Mouse (Mus musculus): ENCODE data around the gene Olfm1. TPM values are rescaled to one million over a fixed set of nuclear protein-coding genes. Genes with fewer than 3 reads are reported as not detected.

Olfm1 gene
- polyA plus RNA-seq, 1 experiment from 2014 or later: 295 TPM

DNA sequence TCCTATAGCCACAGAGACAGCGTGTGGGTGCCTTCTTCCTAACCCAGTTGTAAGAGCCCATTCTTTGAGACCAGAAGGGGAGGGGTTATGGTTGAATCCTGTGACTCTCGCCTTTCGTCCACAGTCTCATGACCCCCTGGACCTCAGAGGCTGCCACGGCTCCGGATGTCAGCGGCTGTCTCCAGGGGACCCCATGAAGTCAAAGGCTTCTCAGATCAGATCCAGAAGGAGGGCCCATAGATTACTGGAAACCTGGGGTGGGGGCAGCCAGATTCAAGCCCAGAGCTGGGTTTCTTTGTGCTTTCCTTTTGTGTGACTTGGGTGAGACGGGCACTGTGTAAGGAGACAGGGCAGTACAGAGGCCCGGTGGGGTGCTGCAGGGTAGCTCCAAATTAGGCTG is 27.2 kb upstream of the Olfm1 start:
- WGBS: 52% methylated on average over 8 of the region's 8 CpGs
- no peaks in the 10 kb centered on the region for H3K9me3 ChIP-seq (ENCODE audit: control insufficient read depth, low read length)
- no peak overlapping the region for H3K9ac ChIP-seq (replicated peaks; ENCODE audit: low read length)
- no peak for ATAC-seq (ENCODE audit: low FRiP score, low TSS enrichment)
- H3K27me3 ChIP-seq (ENCODE audit: control insufficient read depth, insufficient read depth, low read length): no peaks in the 10 kb centered on the region
- DNase-seq: no peak
- no peak overlapping the region for H3K27ac ChIP-seq (replicated peaks; ENCODE audit: low read depth, low read length)
- H3K4me2 ChIP-seq (ENCODE audit: low read length): no peak overlapping the region
- H3K4me1 ChIP-seq (ENCODE audit: control insufficient read depth, insufficient read depth, low read length): peaks cover 10% of the 10 kb centered on the region
- no peaks in the 10 kb centered on the region for H3K36me3 ChIP-seq (ENCODE audit: control insufficient read depth, insufficient read depth, low read length)
- no peak overlapping the region for H3K4me3 ChIP-seq (replicated peaks; ENCODE audit: low read depth, low read length)

DNA sequence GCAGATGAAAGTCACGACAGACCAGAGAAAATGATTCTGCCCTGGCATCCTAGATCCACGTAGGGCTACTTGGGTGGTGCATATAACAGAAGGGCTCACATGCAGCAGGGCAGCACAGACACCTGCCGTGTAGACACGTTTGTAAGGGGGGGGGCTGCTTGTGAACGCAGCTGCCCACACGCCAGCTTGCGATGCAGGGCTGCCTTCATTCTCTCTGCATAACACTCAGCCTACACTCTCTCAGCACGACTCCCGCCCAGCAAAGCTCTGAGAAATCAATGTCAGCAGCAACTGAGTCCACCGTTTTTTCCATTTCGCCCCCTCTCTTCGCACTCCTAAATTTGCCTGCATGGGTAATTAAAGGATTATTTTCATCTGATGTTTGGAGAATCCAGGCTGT is 23.5 kb upstream of the Olfm1 start:
- H3K4me2 ChIP-seq (ENCODE audit: low read length): no peak overlapping the region
- H3K36me3 ChIP-seq (ENCODE audit: control insufficient read depth, insufficient read depth, low read length): no peaks in the 10 kb centered on the region
- 68% methylated on average over 12 of the region's 12 CpGs for WGBS
- no peaks in the 10 kb centered on the region for H3K27me3 ChIP-seq (ENCODE audit: control insufficient read depth, insufficient read depth, low read length)
- peaks cover 10% of the 10 kb centered on the region; the same call in 1 of the 2 replicates for H3K4me1 ChIP-seq (ENCODE audit: control insufficient read depth, insufficient read depth, low read length)
- ATAC-seq (ENCODE audit: low FRiP score, low TSS enrichment) (no peak), DNase-seq (peak; percentile 17)
- H3K27ac ChIP-seq (replicated peaks; ENCODE audit: low read depth, low read length): no peak overlapping the region; the same call in 1 of the 2 replicates
- H3K9me3 ChIP-seq (ENCODE audit: control insufficient read depth, low read length): no peaks in the 10 kb centered on the region
- no peak overlapping the region; the same call in 1 of the 2 replicates for H3K9ac ChIP-seq (replicated peaks; ENCODE audit: low read length)
- H3K4me3 ChIP-seq (replicated peaks; ENCODE audit: low read depth, low read length): no peak overlapping the region

DNA sequence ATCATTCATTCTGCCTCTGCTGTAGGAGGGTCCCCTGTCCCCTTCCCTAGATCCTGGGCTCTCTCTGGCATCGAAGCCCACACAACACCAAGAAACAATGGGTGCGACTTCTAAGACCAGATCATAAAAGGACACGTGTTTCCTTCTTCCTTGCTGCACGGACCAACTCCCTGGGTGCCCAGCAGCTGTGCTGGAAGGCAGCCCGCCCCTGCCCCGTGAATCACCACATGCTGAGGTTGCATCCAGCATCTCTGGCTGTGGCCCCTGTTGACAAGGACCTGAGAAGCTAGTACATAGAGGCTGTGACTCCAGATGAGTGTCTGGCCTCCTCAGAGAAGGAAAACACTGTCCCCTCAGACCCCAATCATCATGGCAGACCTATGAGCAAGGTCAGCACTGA is 20.8 kb upstream of the Olfm1 start:
- DNase-seq (no peak), ATAC-seq (ENCODE audit: low FRiP score, low TSS enrichment) (no peak)
- WGBS: 74% methylated on average over 6 of the region's 6 CpGs
- Histone ChIP-seq H3K9me3 (ENCODE audit: control insufficient read depth, low read length) (no peaks in the 10 kb centered on the region), H3K4me2 (ENCODE audit: low read length) (no peak overlapping the region), H3K36me3 (ENCODE audit: control insufficient read depth, insufficient read depth, low read length) (no peaks in the 10 kb centered on the region), H3K4me1 (ENCODE audit: control insufficient read depth, insufficient read depth, low read length) (0 out of 2 replicates have a peak, but pooled peaks cover 7% of the 10 kb centered on the region), H3K9ac (replicated peaks; ENCODE audit: low read length) (no peak overlapping the region), H3K27me3 (ENCODE audit: control insufficient read depth, insufficient read depth, low read length) (no peaks in the 10 kb centered on the region), H3K27ac (replicated peaks; ENCODE audit: low read depth, low read length) (no peak overlapping the region), H3K4me3 (replicated peaks; ENCODE audit: low read depth, low read length) (no peak overlapping the region)

DNA sequence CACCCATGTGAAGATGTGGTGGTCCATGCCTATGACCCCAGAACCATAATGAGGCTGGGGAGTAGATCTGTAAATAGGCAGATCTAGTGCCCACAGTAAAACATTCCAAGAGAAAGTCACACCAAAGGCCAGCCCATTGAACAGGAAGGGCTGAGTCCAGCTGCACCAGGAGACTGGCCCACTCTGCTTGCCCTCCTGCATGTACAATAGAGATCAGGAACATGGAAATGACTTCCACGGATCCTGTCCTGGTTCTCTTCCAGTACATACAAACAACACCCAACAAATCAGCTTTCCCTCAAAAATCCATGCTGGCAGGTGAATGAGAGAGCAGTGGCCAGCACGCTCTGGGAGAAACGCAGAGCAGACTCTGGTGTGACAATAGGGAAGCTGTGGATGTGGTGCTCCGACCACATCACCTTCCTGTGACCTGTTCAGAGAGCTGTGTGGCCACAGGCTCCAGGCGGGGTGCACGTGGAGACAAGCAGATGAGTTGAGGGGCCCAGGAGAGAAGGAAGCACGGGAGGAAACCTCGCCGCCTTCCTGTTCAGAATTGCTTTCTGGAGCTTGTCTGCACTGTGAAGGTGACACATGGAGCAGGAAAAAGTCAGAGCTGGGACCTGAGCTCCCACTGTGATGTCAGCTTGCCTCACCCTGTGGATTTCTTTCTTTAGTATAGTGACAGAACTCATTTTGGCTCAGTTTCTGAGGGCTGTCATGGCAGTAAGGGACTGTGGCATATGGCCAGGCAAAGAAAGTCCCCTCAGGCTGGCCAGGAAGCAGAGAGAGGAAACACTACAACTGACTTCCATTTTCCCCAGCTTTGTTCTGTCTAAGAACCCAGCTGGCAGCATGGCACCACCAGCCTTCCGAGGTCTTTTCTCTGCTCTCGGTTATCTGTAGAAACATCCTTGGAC is 19.3 kb upstream of the Olfm1 start:
- H3K4me1 ChIP-seq (ENCODE audit: control insufficient read depth, insufficient read depth, low read length): 0 out of 2 replicates have a peak, but pooled peaks cover 7% of the 10 kb centered on the region
- DNase-seq (no peak), ATAC-seq (ENCODE audit: low FRiP score, low TSS enrichment) (no peak)
- H3K27me3 ChIP-seq (ENCODE audit: control insufficient read depth, insufficient read depth, low read length): no peaks in the 10 kb centered on the region
- 83% methylated on average over 11 of the region's 11 CpGs for WGBS
- no peak overlapping the region for H3K9ac ChIP-seq (replicated peaks; ENCODE audit: low read length)
- H3K4me2 ChIP-seq (ENCODE audit: low read length): no peak overlapping the region
- H3K9me3 ChIP-seq (ENCODE audit: control insufficient read depth, low read length): no peaks in the 10 kb centered on the region
- no peak overlapping the region for H3K4me3 ChIP-seq (replicated peaks; ENCODE audit: low read depth, low read length)
- no peaks in the 10 kb centered on the region for H3K36me3 ChIP-seq (ENCODE audit: control insufficient read depth, insufficient read depth, low read length)
- H3K27ac ChIP-seq (replicated peaks; ENCODE audit: low read depth, low read length): no peak overlapping the region

GRCm38 (mm10) chr2:28174441-28174840 is 18.4 kb upstream of the Olfm1 start:
- WGBS: 74% methylated on average over 3 of the region's 3 CpGs
- 0 out of 2 replicates have a peak, but pooled peaks cover 1% of the 10 kb centered on the region for H3K4me1 ChIP-seq (ENCODE audit: control insufficient read depth, insufficient read depth, low read length)
- H3K36me3 ChIP-seq (ENCODE audit: control insufficient read depth, insufficient read depth, low read length): no peaks in the 10 kb centered on the region
- H3K27me3 ChIP-seq (ENCODE audit: control insufficient read depth, insufficient read depth, low read length): no peaks in the 10 kb centered on the region
- no peak for ATAC-seq (ENCODE audit: low FRiP score, low TSS enrichment)
- DNase-seq: no peak
- H3K9me3 ChIP-seq (ENCODE audit: control insufficient read depth, low read length): no peaks in the 10 kb centered on the region
- H3K9ac ChIP-seq (replicated peaks; ENCODE audit: low read length): no peak overlapping the region
- H3K4me2 ChIP-seq (ENCODE audit: low read length): no peak overlapping the region
- no peak overlapping the region for H3K4me3 ChIP-seq (replicated peaks; ENCODE audit: low read depth, low read length)
- H3K27ac ChIP-seq (replicated peaks; ENCODE audit: low read depth, low read length): no peak overlapping the region

DNA sequence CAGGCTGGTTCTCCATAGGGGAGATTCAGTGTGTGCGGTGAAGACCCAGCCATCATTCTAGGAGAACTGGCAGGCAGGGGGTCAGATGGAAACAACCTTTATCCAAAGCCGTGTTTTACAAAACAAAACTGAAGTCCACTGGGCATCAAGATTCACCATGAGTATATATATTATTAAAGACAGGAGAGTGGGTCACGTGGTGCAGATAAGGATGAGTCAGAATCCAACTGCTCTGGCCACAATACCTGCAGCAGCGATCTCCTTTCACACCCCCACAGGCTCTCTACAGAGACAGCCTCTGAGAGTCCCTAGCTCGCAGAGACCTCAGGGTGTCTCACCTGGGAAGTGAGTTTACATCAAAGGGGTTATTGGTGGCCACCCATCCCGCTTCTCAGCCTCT is 14.2 kb upstream of the Olfm1 start:
- DNase-seq (no peak), ATAC-seq (ENCODE audit: low FRiP score, low TSS enrichment) (no peak)
- no peak overlapping the region for H3K4me3 ChIP-seq (replicated peaks; ENCODE audit: low read depth, low read length)
- H3K4me2 ChIP-seq (ENCODE audit: low read length): no peak overlapping the region
- H3K27ac ChIP-seq (replicated peaks; ENCODE audit: low read depth, low read length): no peak overlapping the region
- H3K36me3 ChIP-seq (ENCODE audit: control insufficient read depth, insufficient read depth, low read length): no peaks in the 10 kb centered on the region
- WGBS: 81% methylated on average over 6 of the region's 6 CpGs
- no peaks in the 10 kb centered on the region for H3K4me1 ChIP-seq (ENCODE audit: control insufficient read depth, insufficient read depth, low read length)
- no peak overlapping the region for H3K9ac ChIP-seq (replicated peaks; ENCODE audit: low read length)
- H3K27me3 ChIP-seq (ENCODE audit: control insufficient read depth, insufficient read depth, low read length): no peaks in the 10 kb centered on the region
- no peaks in the 10 kb centered on the region for H3K9me3 ChIP-seq (ENCODE audit: control insufficient read depth, low read length)

DNA sequence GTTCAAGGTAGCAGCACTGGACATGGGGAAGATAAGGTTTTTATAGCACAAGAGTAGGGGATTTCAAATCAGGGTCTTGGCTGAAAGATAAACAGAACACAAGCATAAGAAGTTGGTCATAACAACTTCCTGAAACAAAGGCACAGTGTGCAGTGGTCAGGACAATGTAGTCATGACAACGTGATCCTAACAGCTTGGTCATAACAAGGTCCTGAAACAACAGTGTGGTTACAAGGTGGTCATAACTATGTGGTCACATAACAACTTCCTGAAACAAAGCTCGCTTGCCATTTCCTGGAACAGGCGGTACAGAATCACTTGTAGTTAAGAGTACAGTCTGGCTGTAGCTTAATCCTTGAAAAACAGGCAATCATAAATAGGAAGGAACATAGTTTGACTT is 12.7 kb upstream of the Olfm1 start:
- H3K9me3 ChIP-seq (ENCODE audit: control insufficient read depth, low read length): no peaks in the 10 kb centered on the region
- H3K36me3 ChIP-seq (ENCODE audit: control insufficient read depth, insufficient read depth, low read length): no peaks in the 10 kb centered on the region
- ATAC-seq (ENCODE audit: low FRiP score, low TSS enrichment) (no peak), DNase-seq (no peak)
- H3K4me2 ChIP-seq (ENCODE audit: low read length): no peak overlapping the region
- no peaks in the 10 kb centered on the region for H3K27me3 ChIP-seq (ENCODE audit: control insufficient read depth, insufficient read depth, low read length)
- 85% methylated on average over 3 of the region's 3 CpGs for WGBS
- H3K4me1 ChIP-seq (ENCODE audit: control insufficient read depth, insufficient read depth, low read length): no peaks in the 10 kb centered on the region
- no peak overlapping the region for H3K27ac ChIP-seq (replicated peaks; ENCODE audit: low read depth, low read length)
- H3K9ac ChIP-seq (replicated peaks; ENCODE audit: low read length): no peak overlapping the region
- H3K4me3 ChIP-seq (replicated peaks; ENCODE audit: low read depth, low read length): no peak overlapping the region

DNA sequence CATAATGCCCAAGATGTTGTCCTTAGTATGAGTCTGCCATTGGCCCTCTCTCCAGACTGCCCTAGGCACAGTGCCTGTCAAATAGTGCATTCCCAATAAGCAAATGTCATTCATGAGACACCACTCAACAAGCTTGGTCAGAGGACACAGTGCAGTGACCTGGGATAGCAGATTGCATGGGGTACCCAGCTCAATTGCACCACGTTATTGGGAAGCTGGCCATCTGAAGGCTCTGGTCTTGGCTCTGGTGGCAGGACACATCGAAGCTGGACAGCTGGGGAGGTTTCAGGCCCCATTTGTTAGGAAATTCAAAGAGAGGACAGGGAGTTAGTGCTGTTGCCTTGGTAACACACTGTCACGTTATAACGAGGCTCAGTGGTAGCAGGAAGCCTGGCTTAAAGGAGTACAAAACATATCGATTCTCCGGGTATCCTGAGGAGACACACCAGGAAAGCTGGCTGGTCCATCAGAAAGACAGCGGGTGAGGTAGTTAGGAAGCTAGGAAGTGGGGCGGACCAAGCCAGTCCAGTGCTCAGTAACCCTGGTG is 4.3 kb upstream of the Olfm1 start:
- H3K4me2 ChIP-seq (ENCODE audit: low read length): no peak overlapping the region
- H3K27me3 ChIP-seq (ENCODE audit: control insufficient read depth, insufficient read depth, low read length): no peaks in the 10 kb centered on the region
- ATAC-seq (ENCODE audit: low FRiP score, low TSS enrichment): no peak
- 0 out of 2 replicates have a peak overlapping the region, but pooled peaks have one; percentile 41 for H3K27ac ChIP-seq (replicated peaks; ENCODE audit: low read depth, low read length)
- no peaks in the 10 kb centered on the region for H3K9me3 ChIP-seq (ENCODE audit: control insufficient read depth, low read length)
- no peak overlapping the region for H3K4me3 ChIP-seq (replicated peaks; ENCODE audit: low read depth, low read length)
- no peak overlapping the region for H3K9ac ChIP-seq (replicated peaks; ENCODE audit: low read length)
- 25% methylated on average over 8 of the region's 8 CpGs for WGBS
- peak; percentile 50 for DNase-seq
- no peaks in the 10 kb centered on the region for H3K36me3 ChIP-seq (ENCODE audit: control insufficient read depth, insufficient read depth, low read length)
- H3K4me1 ChIP-seq (ENCODE audit: control insufficient read depth, insufficient read depth, low read length): peaks cover 9% of the 10 kb centered on the region; the same call in 1 of the 2 replicates
